Comparison of ENCODE assay signal across 8 mouse cellular contexts in genomic region chr10:61145766-61146118, GRCm38 (mm10). TPM values are rescaled to one million over a fixed set of nuclear protein-coding genes. Genes with fewer than 3 reads are reported as not detected.
A peak's percentile ranks its signal among the peaks of the same experiment; 100 is the strongest.
DNase-seq lines count a peak whose midpoint lies in the region; ATAC-seq and TF ChIP-seq lines count a peak whose summit lies in the region.

No protein-coding gene starts in this region.

- no peak for DNase-seq in gastrocnemius, adult 2 months
- no peak for DNase-seq in gastrocnemius, postnatal 14 days
- no peak for DNase-seq in thymus, adult 2 months
- DNase-seq in thymus, postnatal 10 days (ENCODE audit: low spot score in 2 of 2), result no peak
- DNase-seq in liver, embryonic 13.5 days, result no peak
- DNase-seq in frontal cortex, postnatal 10 days (ENCODE audit: low spot score in 2 of 2), result no peak
- DNase-seq in adrenal gland, adult 8-10 months, result no peak
- DNase-seq in urinary bladder, adult 18-20 months (ENCODE audit: low spot score in 2 of 2), result no peak

- peak overlapping the region; percentile 92 for H3K27ac ChIP-seq in gastrocnemius, adult 2 months
- no peak overlapping the region for H3K27ac ChIP-seq in thymus, adult 2 months (ENCODE audit: control insufficient read depth, insufficient read depth, low read length)
- peak overlapping the region; percentile 85 for H3K27ac ChIP-seq in liver, embryonic 13.5 days

- no peak for TF ChIP-seq POLR2A in thymus, adult 2 months (IDR thresholded peaks at IDR 0.05; ENCODE audit: control insufficient read depth, extremely low read depth, insufficient read depth, low read length, poor library complexity)

- intact Hi-C loops in gastrocnemius, adult 2 months (cut with DNase I), result no loop called here
- intact Hi-C loops in gastrocnemius, postnatal 14 days (cut with DNase I; ENCODE audit: low total_unique reads), result no loop called here

- 1% methylated on average over 3 of the region's 3 CpGs for WGBS in thymus, adult 2 months
- WGBS in liver, embryonic 13.5 days (ENCODE audit: insufficient replicate concordance), result 9% methylated on average over 3 of the region's 3 CpGs

- no peak for TF ChIP-seq CTCF in gastrocnemius, adult 2 months (IDR thresholded peaks at IDR 0.05)
- TF ChIP-seq CTCF in thymus, adult 2 months (IDR thresholded peaks at IDR 0.05; ENCODE audit: borderline replicate concordance, control insufficient read depth, extremely low read depth, insufficient read depth, low read length, poor library complexity), result no peak

- peak overlapping the region; percentile 85 for H3K9ac ChIP-seq in liver, embryonic 13.5 days

- ATAC-seq in liver, embryonic 13.5 days (ENCODE audit: low read depth), result no peak

- H3K4me1 ChIP-seq in thymus, adult 2 months (replicated peaks; ENCODE audit: control insufficient read depth, insufficient read depth, low read length), result no peaks in the 10 kb centered on the region; the same call in 1 of the 2 replicates
- peaks cover 60% of the 10 kb centered on the region for H3K4me1 ChIP-seq in liver, embryonic 13.5 days (replicated peaks)

- no peaks in the 10 kb centered on the region for H3K27me3 ChIP-seq in thymus, adult 2 months (ENCODE audit: control insufficient read depth, insufficient read depth, low read length)
- no peaks in the 10 kb centered on the region for H3K27me3 ChIP-seq in liver, embryonic 13.5 days

- H3K36me3 ChIP-seq in thymus, adult 2 months (ENCODE audit: control insufficient read depth, insufficient read depth, low read length), result no peaks in the 10 kb centered on the region
- 0 out of 2 replicates have a peak, but pooled peaks cover 2% of the 10 kb centered on the region for H3K36me3 ChIP-seq in liver, embryonic 13.5 days

- no peaks in the 10 kb centered on the region for H3K9me3 ChIP-seq in liver, embryonic 13.5 days (replicated peaks)

- H3K4me2 ChIP-seq in liver, embryonic 13.5 days, result peak overlapping the region; percentile 100

- peak overlapping the region; percentile 84 for H3K4me3 ChIP-seq in gastrocnemius, adult 2 months
- H3K4me3 ChIP-seq in thymus, adult 2 months (ENCODE audit: control insufficient read depth, insufficient read depth, low read length), result peak overlapping the region; percentile 56
- peak overlapping the region; percentile 94 for H3K4me3 ChIP-seq in liver, embryonic 13.5 days (replicated peaks)

RNA-seq across cellular contexts. Expression of gene Sgpl1, which starts 1.8 kb away (rescaled TPM):
- total RNA-seq in gastrocnemius, adult 2 months (2021), result 1 to 10 TPM; 6.0 to 6.6 TPM
- total RNA-seq in gastrocnemius, postnatal 14 days (2021), result 10 to 100 TPM; 11.3 to 14.6 TPM
- 84.9 and 105 TPM in 2 replicates for polyA plus RNA-seq in thymus, adult 2 months (2012; rRNA removed)
- 12.5 and 15.6 TPM in 2 replicates for polyA plus RNA-seq in liver, embryonic 13.5 days (2015; fragmentation: Nextera tagmentation; extraction: Ambion mirVana)
- total RNA-seq in adrenal gland, adult 8-10 months (2022), result 10 to 100 TPM; 78.8 to 83.6 (median 81.8) TPM

RNA-seq across cellular contexts. Expression of gene Tbata, which starts 26.0 kb away (rescaled TPM):
- not detected for total RNA-seq in gastrocnemius, adult 2 months (2021)
- not detected for total RNA-seq in gastrocnemius, postnatal 14 days (2021)
- polyA plus RNA-seq in thymus, adult 2 months (2012; rRNA removed), result 975 and 1,293 TPM in 2 replicates
- polyA plus RNA-seq in liver, embryonic 13.5 days (2015; fragmentation: Nextera tagmentation; extraction: Ambion mirVana), result not detected in 2 replicates
- total RNA-seq in adrenal gland, adult 8-10 months (2022), result not detected

RNA-seq across cellular contexts. Expression of gene Pcbd1, which starts 56.6 kb away (rescaled TPM):
- under 1 TPM in 1 of 2 experiments, not detected in 1; 0.54 TPM for total RNA-seq in gastrocnemius, adult 2 months (2021)
- total RNA-seq in gastrocnemius, postnatal 14 days (2021), result 1 to 10 TPM; 1.3 to 2.6 TPM
- 0.71 and 1.1 TPM in 2 replicates for polyA plus RNA-seq in thymus, adult 2 months (2012; rRNA removed)
- polyA plus RNA-seq in liver, embryonic 13.5 days (2015; fragmentation: Nextera tagmentation; extraction: Ambion mirVana), result 134 and 148 TPM in 2 replicates
- 10 to 100 TPM; 20.5 to 34.0 (median 28.3) TPM for total RNA-seq in adrenal gland, adult 8-10 months (2022)

Comparison
In these comparisons a context has a peak if more than half of its experiments do, and no peak if none do; other contexts are left out.
1. RNA of gene Sgpl1, which starts 1.8 kb away (total RNA-seq): 78.8 to 83.6 TPM in adrenal gland, adult 8-10 months; 11.3 to 14.6 TPM in gastrocnemius, postnatal 14 days and 6.0 to 6.6 TPM in gastrocnemius, adult 2 months; every median in the first group is over 4 times any median in the second.
2. RNA of gene Pcbd1, which starts 56.6 kb away (total RNA-seq): 20.5 to 34.0 TPM in adrenal gland, adult 8-10 months; 1.3 to 2.6 TPM in gastrocnemius, postnatal 14 days and 0.54 TPM in gastrocnemius, adult 2 months; every median in the first group is over 4 times any median in the second.
3. Peak in every context shown above with its lines, with median percentiles within 50 percentile points of each other: H3K4me3 ChIP-seq.